Mouse (Mus musculus) midbrain, embryonic 13.5 days (tissue): ENCODE results near the gene Slc9b1. TPM values are rescaled to one million over a fixed set of nuclear protein-coding genes. Genes with fewer than 3 reads are reported as not detected.

Experiments
- ATAC-seq: fragments of 200-750 bp; cut with Nextera tagmentation; 2 replicates; pipeline ENCODE4 v1.8.0; 2017; ENCODE audit warnings: mild to moderate bottlenecking, moderate TSS enrichment, moderate library complexity
- H3K27ac ChIP-seq: fragments of 300-500 bp; sonication (generic); 2 replicates; pipeline ENCODE4 v1.5.1; 2015; ENCODE audit warnings: inconsistent platforms, mild to moderate bottlenecking, moderate library complexity
- H3K27me3 ChIP-seq: fragments of 300-500 bp; sonication (generic); 2 replicates; pipeline ENCODE4 v1.6.1; 2015; ENCODE audit warnings: mild to moderate bottlenecking, inconsistent platforms
- H3K36me3 ChIP-seq: fragments of 300-500 bp; sonication (generic); 2 replicates; pipeline ENCODE4 v1.6.1; 2015; ENCODE audit warnings: mild to moderate bottlenecking, inconsistent platforms
- H3K4me1 ChIP-seq: fragments of 300-500 bp; sonication (generic); replicated peaks from 2 replicates; pipeline ENCODE4 v1.6.1; 2015; ENCODE audit warnings: inconsistent platforms
- H3K4me2 ChIP-seq: fragments of 300-500 bp; sonication (generic); replicated peaks from 2 replicates; pipeline ENCODE4 v1.6.1; 2015; ENCODE audit warnings: moderate library complexity, mild to moderate bottlenecking, inconsistent platforms
- H3K4me3 ChIP-seq: fragments of 300-500 bp; sonication (generic); replicated peaks from 2 replicates; pipeline ENCODE4 v1.5.1; 2015; ENCODE audit warnings: mild to moderate bottlenecking, inconsistent platforms
- H3K9ac ChIP-seq: fragments of 300-500 bp; sonication (generic); replicated peaks from 2 replicates; pipeline ENCODE4 v1.6.1; 2015; ENCODE audit warnings: mild to moderate bottlenecking, inconsistent platforms
- H3K9me3 ChIP-seq: fragments of 300-500 bp; sonication (generic); 2 replicates; pipeline ENCODE4 v1.6.1; 2016; ENCODE audit warnings: mild to moderate bottlenecking, inconsistent platforms
- WGBS: fragments of 180-500 bp; shearing (Covaris S2); methylation state at CpG from one replicate; pipeline ENCODE4 v1.1.7; 2015; 5-methylcytosine and 5-hydroxymethylcytosine counted together
- polyA plus RNA-seq: library from polyadenylated mRNA; unstranded; fragments of >200 nt; fragmentation: Nextera tagmentation; extraction: Ambion mirVana; gene quantifications from 2 replicates; pipeline ENCODE4 v1.2.1, GENCODE M21; 2015

The Slc9b1 gene
- polyA plus RNA-seq, 1 experiment from 2014 or later, result 0.17 TPM

DNA sequence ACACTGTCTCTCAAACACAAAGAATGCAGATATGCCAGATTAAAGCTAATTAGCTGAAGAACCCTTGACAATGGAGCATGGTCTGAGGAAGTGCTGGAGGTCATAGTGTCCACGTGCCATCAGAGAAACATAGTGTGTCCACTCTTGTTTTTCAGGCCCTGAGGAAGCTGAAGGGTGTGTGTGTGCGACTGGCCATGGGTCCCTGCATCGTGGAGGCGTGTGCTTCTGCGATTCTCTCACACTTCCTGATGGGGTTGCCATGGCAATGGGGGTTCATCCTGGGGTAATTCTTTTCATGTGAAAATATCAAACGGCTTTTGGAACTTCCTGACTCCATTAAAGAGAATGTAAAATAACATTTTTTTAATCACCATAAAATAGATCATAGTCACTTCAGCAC is 23.5 kb upstream of the Slc9b1 start:
- ATAC-seq, result 0 out of 2 replicates have a peak, but pooled peaks have one; percentile 55
- 39% methylated on average over 6 of the region's 6 CpGs for WGBS

DNA sequence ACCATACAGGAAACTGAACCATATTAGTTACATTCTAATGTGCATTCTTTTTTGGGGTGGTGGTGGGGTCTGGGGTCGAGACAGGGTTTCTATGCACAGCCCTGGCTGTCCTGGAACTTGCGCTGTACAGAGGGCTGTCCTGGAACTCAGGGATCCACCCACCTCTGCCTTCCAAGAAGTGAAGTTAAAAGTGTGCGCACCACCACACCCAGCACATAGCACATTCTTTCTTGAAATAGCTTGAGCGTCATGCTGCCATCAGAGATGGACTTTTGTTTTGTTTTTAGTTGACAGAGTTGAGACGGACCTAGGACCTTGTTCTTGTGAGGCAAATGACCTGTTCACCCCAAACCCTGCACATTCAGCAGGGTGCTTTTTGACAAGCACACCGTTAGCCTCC is 20.7 kb upstream of the Slc9b1 start:
- Histone ChIP-seq H3K27me3 (no peaks in the 10 kb centered on the region), H3K9me3 (no peaks in the 10 kb centered on the region), H3K4me2 (no peak overlapping the region), H3K4me3 (no peak overlapping the region), H3K4me1 (peaks cover 4% of the 10 kb centered on the region; the same call in 1 of the 2 replicates), H3K36me3 (no peaks in the 10 kb centered on the region), H3K9ac (no peak overlapping the region), H3K27ac (no peak overlapping the region)
- ATAC-seq, result no peak
- 83% methylated on average over 6 of the region's 6 CpGs for WGBS

More for the DNA sequence above, 23.5 kb upstream of the Slc9b1 start:
- Histone ChIP-seq H3K36me3 (no peaks in the 10 kb centered on the region), H3K27ac (no peak overlapping the region), H3K9ac (no peak overlapping the region), H3K4me3 (no peak overlapping the region), H3K4me1 (peaks cover 4% of the 10 kb centered on the region; the same call in 1 of the 2 replicates), H3K27me3 (no peaks in the 10 kb centered on the region), H3K9me3 (no peaks in the 10 kb centered on the region), H3K4me2 (no peak overlapping the region)

DNA sequence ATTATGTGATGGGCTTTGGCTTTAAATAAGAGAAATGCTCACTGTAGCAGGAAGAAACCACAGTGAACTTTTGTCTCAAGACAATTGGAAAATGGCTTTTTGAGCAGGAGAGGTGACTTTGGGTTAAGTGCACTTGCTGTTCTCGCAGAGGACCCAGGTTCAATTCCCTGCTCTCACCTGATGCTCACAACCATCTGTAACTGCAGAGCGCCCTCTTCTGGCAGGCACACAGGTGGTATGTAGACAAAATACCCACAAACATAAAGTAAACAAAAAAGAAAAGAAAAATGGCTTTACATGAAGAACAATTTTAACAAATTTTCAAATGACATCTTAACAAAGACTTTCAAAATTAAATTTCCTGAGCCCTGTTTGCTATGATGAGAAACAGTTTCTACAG is 20.2 kb upstream of the Slc9b1 start:
- Histone ChIP-seq H3K9ac (no peak overlapping the region), H3K27me3 (no peaks in the 10 kb centered on the region), H3K4me3 (no peak overlapping the region), H3K36me3 (no peaks in the 10 kb centered on the region), H3K4me1 (peaks cover 4% of the 10 kb centered on the region; the same call in 1 of the 2 replicates), H3K4me2 (no peak overlapping the region), H3K9me3 (no peaks in the 10 kb centered on the region), H3K27ac (no peak overlapping the region)
- WGBS, result 71% methylated on average over 2 of the region's 2 CpGs
- ATAC-seq, result no peak

DNA sequence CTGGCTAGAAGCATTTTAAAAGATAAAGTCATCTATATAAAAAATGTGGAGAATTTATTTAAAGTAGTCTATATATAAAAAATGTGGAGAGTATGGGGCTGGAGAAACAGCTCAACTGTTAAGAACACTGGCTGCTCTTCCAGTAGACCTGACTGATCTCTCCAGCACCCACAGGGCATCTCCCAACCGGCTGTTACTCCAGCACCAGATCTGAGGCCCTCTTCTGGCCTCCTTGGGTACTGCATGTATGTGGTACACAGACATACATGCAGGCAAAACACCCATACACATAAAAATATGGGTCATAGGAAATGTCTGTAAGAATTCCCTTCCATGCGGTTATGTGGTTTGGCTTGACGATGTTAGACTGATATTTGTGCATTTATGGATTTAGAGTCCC is 19.3 kb upstream of the Slc9b1 start:
- WGBS, result 52% methylated on average over 3 of the region's 3 CpGs
- ATAC-seq, result no peak
- Histone ChIP-seq H3K27ac (no peak overlapping the region), H3K4me2 (no peak overlapping the region), H3K9me3 (no peaks in the 10 kb centered on the region), H3K27me3 (no peaks in the 10 kb centered on the region), H3K4me1 (peaks cover 4% of the 10 kb centered on the region; the same call in 1 of the 2 replicates), H3K4me3 (no peak overlapping the region), H3K36me3 (no peaks in the 10 kb centered on the region), H3K9ac (no peak overlapping the region)

DNA sequence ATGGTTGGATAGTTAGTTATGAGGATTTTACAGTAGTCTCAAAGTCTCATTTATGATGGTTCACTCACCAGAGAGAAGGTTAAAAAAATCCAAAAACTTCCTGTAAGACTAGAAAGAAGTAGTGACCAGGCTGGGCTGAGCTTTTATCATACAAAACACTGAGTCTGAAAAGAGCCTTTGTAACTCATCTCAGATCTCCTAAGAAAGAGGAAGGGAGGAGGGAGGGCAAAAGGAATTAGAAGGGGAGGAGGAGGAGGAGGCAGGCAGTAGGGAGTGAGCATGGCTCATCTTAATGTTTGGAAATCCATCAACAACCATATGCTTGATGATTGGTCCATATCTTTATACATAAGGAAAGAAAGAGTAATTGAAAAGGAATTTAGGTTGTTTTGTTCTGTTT is 15.1 kb upstream of the Slc9b1 start:
- Histone ChIP-seq H3K9me3 (no peaks in the 10 kb centered on the region), H3K9ac (no peak overlapping the region), H3K27me3 (no peaks in the 10 kb centered on the region), H3K4me3 (no peak overlapping the region), H3K36me3 (no peaks in the 10 kb centered on the region), H3K4me2 (no peak overlapping the region), H3K4me1 (no peaks in the 10 kb centered on the region), H3K27ac (no peak overlapping the region)
- ATAC-seq, result no peak

DNA sequence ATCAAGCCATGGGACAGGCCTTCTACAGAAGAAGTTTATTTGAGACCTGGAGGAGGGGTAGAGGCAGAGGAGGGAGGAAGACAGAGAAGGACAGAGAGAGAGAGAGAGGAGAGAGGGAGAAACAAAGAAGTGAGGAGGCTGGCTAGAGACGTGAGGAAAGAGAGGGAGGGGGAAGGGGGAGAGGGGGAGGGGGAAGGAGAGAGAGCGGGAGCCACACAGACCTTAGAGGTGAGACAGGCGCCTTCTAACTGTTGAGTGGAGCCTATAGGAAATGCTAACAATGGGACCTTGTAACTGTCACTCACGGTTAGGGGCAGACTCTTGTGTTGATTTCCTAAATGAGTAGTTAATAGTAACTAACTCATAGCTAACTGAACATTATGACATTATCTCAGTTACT is 14.1 kb upstream of the Slc9b1 start:
- no peaks in the 10 kb centered on the region for H3K4me1 ChIP-seq
- WGBS, result 37% methylated on average over 4 of the region's 4 CpGs
- ATAC-seq, result no peak

DNA sequence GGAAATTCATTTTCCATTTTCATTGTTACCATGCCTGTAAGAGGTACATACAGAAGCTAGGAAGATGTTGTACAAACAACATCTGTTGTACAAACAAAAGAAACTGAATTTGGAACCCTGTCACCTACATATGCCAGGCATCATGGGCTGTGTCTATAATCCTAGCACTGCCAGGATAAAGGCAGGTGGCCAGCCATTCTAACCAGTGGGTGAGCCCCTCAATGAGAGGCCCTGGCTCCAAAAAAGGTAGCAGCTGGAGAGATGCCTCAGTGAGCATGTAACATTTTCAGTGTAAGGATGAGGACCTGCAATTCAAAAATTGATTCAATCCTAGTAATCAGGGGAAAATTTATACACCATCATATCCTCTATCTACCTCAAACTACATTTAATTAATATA is 1.2 kb downstream of the Slc9b1 start:
- Histone ChIP-seq H3K36me3 (no peaks in the 10 kb centered on the region), H3K9ac (no peak overlapping the region), H3K4me3 (no peak overlapping the region), H3K4me2 (no peak overlapping the region), H3K9me3 (no peaks in the 10 kb centered on the region), H3K27ac (no peak overlapping the region), H3K27me3 (no peaks in the 10 kb centered on the region), H3K4me1 (no peaks in the 10 kb centered on the region)
- no peak for ATAC-seq

More for the DNA sequence above, 14.1 kb upstream of the Slc9b1 start:
- H3K9me3 ChIP-seq, result no peaks in the 10 kb centered on the region
- no peak overlapping the region for H3K9ac ChIP-seq
- no peak overlapping the region for H3K4me3 ChIP-seq
- no peaks in the 10 kb centered on the region for H3K36me3 ChIP-seq
- H3K27me3 ChIP-seq, result no peaks in the 10 kb centered on the region
- H3K4me2 ChIP-seq, result no peak overlapping the region
- H3K27ac ChIP-seq, result no peak overlapping the region

DNA sequence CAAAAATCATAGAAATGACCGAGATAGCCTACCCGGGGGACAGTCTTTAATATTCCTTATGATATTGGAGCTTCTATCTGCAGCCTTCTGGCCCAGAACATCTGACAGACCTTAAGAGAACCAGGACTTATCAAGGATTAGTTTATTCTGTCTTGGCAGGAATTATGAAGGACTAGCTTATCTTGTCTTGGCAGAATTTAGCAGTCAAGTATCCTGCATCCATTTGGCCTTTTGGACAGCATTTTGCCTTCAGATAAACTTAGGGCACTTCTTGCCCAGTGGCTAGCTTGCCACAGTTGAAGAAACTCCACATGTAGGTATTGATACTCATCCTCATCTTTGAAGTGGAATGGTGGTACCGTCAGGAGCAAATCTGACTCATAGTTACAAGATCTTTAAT is 4.0 kb downstream of the Slc9b1 start:
- WGBS, result 97% methylated on average over 3 of the region's 3 CpGs
- no peak for ATAC-seq
- H3K4me2 ChIP-seq, result no peak overlapping the region
- H3K4me3 ChIP-seq, result no peak overlapping the region
- no peak overlapping the region for H3K9ac ChIP-seq
- no peaks in the 10 kb centered on the region for H3K27me3 ChIP-seq
- no peaks in the 10 kb centered on the region for H3K4me1 ChIP-seq
- H3K27ac ChIP-seq, result no peak overlapping the region
- no peaks in the 10 kb centered on the region for H3K9me3 ChIP-seq
- no peaks in the 10 kb centered on the region for H3K36me3 ChIP-seq

DNA sequence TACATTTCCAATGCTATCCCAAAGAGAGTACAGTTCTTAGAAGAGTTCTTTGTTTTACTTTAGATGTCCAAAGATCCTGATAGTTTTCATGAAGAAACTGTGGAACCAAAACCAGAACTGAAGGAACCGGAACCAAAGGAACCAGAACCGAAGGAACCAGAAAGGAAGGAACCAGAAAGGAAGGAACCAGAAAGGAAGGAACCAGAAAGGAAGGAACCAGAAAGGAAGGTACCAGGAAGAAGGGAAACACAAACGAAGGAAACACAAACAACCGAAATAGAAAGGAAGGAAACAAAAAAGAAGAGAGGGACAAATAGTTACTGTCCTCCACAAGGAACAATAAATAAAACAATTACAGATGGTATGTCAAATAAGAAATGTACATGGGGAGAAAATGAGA is 9.6 kb downstream of the Slc9b1 start:
- Histone ChIP-seq H3K9ac (no peak overlapping the region), H3K4me1 (no peaks in the 10 kb centered on the region), H3K9me3 (no peaks in the 10 kb centered on the region), H3K4me2 (no peak overlapping the region), H3K4me3 (no peak overlapping the region), H3K27ac (no peak overlapping the region), H3K27me3 (no peaks in the 10 kb centered on the region), H3K36me3 (no peaks in the 10 kb centered on the region)
- no peak for ATAC-seq
- WGBS, result 93% methylated on average over 4 of the region's 4 CpGs

DNA sequence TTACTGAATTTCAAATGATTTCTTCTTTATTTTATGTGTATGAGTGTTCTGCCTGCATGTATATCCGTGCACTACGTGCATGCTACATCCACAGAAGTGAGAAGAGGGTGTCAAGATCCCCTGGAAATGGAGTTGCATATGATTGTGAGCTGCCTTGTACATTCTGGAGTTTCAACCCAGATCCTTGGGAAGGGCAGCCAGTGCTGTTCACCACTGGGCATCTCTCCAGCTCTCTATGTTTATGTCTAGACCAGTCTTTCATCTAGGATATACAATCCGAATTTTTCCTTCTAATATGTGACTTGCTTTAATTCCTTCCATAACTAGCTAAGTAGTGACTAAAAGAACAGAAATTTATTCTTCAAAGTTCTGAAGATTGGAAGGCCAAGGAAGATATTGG is 28.0 kb downstream of the Slc9b1 start:
- Histone ChIP-seq H3K9me3 (no peaks in the 10 kb centered on the region), H3K36me3 (no peaks in the 10 kb centered on the region), H3K9ac (no peak overlapping the region), H3K27me3 (no peaks in the 10 kb centered on the region), H3K4me2 (no peak overlapping the region), H3K4me3 (no peak overlapping the region), H3K4me1 (no peaks in the 10 kb centered on the region), H3K27ac (no peak overlapping the region)
- 82% methylated on average over 3 of the region's 3 CpGs for WGBS
- no peak for ATAC-seq

DNA sequence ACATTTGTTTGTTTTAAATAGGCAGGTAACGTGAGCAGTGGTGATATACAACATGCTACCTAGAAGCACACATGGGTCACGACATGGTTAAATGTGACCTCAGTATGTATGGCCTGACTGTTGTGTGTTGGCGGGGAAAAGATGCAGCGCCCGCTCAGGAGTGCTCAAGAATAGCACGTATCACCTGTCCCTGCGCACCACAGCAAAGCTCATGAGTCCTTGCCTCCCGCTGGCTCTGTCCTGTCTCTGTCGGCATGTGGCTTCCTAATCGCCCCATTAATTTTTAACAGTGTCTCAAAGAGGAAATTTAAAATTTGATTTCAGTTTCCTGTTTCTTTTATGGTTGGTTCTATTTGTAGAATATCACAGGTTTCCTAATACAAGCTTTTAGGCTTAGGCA is 29.6 kb downstream of the Slc9b1 start:
- Histone ChIP-seq H3K4me1 (no peaks in the 10 kb centered on the region), H3K9ac (no peak overlapping the region), H3K9me3 (no peaks in the 10 kb centered on the region), H3K36me3 (no peaks in the 10 kb centered on the region), H3K4me2 (no peak overlapping the region), H3K4me3 (no peak overlapping the region), H3K27ac (no peak overlapping the region), H3K27me3 (no peaks in the 10 kb centered on the region)
- 92% methylated on average over 10 of the region's 10 CpGs for WGBS
- no peak for ATAC-seq

DNA sequence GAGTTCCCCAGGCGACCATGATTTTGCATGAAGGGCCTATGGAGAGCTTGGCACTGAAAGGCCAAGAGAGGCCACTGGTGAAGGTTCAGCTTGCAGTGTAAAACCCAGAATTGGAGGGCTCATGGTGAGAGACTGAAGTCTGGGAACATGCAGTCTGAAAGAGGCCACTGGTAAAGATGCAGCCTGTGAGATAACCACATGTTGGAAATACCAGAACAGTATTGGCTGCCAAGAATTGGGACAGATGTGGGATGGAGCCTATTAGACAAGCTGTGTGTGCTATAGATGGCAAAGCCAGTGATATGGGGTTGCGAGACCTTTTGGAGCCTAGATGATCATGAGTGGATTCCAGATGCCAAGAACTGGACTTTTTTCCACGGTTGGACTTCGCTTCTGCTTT is 32.0 kb downstream of the Slc9b1 start:
- WGBS, result 91% methylated on average over 4 of the region's 4 CpGs
- Histone ChIP-seq H3K9me3 (no peaks in the 10 kb centered on the region), H3K4me1 (no peaks in the 10 kb centered on the region), H3K27ac (no peak overlapping the region), H3K27me3 (no peaks in the 10 kb centered on the region), H3K4me3 (no peak overlapping the region), H3K4me2 (no peak overlapping the region), H3K36me3 (no peaks in the 10 kb centered on the region), H3K9ac (no peak overlapping the region)
- ATAC-seq, result no peak

DNA sequence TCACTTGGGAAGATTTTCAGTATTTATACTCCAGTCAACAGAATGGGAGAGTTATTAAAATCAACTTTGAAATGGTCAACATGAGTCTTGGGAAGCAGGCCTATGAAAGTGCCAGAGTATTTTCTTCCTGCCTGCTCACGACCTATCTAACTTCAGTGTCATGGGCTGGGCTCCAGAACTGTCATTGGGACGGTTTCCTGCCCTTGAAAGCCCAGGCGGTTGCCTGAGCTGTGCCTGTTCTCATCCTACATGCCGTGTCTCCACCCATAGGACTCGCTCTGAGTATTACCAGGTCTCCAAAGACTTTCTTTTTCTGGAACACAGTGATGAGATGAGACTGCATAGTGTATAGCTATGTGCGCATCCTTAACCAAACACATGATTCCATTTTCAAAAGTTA is 45.4 kb downstream of the Slc9b1 start:
- Histone ChIP-seq H3K27ac (no peak overlapping the region), H3K27me3 (no peaks in the 10 kb centered on the region), H3K4me2 (no peak overlapping the region), H3K4me1 (no peaks in the 10 kb centered on the region), H3K4me3 (no peak overlapping the region), H3K36me3 (no peaks in the 10 kb centered on the region), H3K9me3 (no peaks in the 10 kb centered on the region), H3K9ac (no peak overlapping the region)
- ATAC-seq, result no peak
- WGBS, result 87% methylated on average over 6 of the region's 6 CpGs
